Mouse (Mus musculus) gastrocnemius, postnatal 10 days (tissue): ENCODE data around the gene Mettl1. TPM values are rescaled to one million over a fixed set of nuclear protein-coding genes. Genes with fewer than 3 reads are reported as not detected.
"Not testable (repeated sequence)": the region's sequence is repeated elsewhere in the genome, so short reads cannot be mapped to it uniquely, and the experiment has no call there.

Source experiments
- DNase-seq: peaks from one replicate; pipeline ENCODE4 v3.0.0; 2021; ENCODE audit warnings: mixed read lengths
- total RNA-seq, 2 experiments: library from RNA; stranded (reverse); gene quantifications; 2 replicates each; pipeline ENCODE4 v1.2.3; 2021

The Mettl1 gene
- total RNA-seq, 2 experiments from 2014 or later: 14.7 to 18.9 TPM

DNA sequence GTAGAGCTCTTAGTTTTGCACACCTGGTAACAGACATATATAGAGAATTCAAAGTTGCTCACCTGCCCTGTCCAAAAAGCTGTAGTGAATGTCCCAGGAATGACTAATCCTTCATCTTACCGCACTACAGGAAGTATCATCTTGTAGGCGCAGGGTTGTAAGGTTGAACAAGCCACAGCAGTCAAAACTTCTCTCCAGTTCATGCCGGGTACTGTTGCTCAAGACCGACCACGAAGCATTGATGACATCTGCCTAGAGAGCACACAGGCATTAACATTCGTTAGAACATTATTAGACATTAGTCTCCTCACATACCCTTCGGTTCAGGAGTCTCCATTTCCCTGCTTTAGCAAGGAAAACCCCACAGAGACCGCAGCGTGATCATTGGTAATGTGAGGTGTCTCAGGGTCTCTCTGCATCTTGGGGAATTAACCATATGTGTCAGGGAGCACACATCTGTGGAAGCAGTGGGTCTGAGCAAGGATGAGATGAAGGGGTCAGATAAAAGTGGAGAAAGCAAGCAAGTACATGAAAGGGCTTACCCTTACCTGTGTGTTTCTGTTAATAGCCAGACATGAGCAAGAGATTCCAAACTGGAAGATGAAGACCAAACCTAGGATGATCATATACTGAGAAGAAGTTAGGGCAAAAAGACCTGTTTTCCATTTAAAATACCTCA lies 27.3 kb downstream of the Mettl1 start:
- no peak for DNase-seq

DNA sequence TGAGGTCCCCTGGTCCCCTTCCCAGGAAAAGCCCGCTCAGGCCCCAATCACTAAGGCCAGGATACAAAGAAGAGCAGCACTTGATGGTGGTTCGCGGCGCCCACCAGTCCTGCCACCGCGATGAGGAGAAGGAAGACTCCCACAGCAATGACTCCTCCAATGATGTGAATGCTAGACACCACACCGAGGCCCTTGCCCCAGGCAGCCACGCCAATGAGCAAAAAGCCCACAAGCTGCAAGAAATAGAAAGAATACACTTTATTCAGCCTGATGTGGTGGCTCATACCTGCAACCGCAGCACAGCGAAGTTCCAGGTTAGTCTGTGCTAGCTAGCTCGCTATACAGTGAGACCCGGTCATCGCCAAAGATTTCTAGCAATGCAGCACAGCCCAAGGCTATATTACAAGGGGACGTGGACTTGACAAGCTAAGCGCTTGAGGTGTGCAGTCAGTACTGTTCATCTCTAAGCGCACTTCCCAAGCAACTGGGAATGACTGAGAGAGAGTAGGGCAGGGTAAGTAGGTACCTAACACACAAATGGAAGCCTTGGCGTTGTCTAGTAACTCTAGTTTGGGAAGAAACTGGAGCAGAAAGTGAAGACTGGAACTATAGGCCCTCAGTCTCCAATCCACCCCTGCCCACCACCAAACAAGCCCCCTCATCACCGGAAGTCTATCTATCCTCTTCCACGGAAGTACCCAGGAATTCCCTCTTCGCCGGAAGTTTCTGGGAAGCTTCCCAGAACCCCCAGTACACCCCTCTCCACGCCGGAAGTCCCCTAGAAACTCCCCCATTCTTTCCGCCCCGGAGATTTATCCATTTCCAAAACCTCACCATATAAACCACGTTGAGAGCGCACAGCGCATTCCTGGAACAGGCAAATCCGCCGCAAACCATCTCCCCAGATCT lies 28.3 kb downstream of the Mettl1 start:
- DNase-seq: no peak

DNA sequence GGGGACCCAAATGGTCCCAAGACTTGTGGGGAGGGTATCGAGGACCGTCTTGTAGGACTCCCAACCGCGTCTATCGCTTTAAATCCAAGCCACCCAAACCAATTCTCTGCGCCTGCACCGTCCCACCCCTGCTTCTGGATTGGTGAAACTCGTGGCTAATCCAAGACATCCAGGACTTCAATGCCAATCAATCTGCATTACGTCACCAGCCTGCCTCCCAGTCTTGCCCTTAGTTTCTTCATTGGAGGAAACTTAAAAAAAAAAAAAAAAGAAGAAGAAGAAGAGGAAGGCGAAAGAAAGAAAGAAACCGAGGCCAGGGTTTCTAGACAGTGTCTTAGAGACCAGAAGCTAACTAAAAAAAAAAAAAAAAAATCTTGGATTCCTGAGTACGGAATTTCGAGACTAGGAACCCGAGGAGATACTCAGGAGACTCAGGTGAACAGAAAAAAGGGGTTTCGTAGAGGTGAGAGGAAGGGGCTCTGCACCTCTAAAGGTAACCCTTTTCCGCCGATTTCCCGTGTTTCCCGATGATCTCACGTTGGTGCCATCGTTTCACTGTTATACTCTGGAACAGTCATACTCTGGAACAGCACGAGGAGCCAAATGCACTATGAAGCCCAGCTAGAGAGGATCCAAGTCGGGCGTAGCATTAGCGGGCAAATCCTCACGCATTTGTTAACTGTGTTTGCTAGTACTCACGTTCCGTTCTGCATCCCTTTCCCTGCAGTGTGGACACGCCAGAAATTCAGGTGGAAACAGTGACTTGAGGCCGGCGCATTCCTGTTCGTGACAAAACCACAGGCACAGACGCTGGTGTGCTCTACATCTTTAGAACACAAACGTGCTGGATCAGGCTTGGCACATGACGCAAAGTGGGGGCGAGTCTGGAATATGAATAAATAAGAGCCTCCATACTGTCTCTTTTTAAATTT lies 29.2 kb downstream of the Mettl1 start, which contains the start of gene Tspan31:
TSS of gene Tspan31 (minus strand) at position 75 of the 932 bp plus-strand sequence.
- peak; percentile 74 for DNase-seq

DNA sequence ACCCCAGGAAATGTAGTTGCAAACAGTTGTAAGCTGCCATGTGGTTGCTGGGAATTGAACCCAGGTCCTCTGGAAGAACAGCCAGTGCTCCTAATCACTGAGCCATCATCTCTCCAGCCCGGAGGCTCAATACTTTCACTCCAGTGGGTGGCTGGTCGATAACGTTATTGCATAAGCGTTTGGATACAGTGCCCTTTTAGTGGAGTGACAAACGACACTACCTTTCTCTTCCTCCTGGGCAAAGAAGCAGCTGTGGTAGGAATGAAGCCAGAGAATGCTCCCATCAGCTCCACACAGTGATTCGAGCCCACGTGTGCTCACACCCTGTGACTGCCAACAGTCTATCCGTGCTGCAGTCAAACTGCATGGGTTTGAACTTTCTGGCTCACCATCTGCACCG lies 30.0 kb downstream of the Mettl1 start:
- no peak for DNase-seq

DNA sequence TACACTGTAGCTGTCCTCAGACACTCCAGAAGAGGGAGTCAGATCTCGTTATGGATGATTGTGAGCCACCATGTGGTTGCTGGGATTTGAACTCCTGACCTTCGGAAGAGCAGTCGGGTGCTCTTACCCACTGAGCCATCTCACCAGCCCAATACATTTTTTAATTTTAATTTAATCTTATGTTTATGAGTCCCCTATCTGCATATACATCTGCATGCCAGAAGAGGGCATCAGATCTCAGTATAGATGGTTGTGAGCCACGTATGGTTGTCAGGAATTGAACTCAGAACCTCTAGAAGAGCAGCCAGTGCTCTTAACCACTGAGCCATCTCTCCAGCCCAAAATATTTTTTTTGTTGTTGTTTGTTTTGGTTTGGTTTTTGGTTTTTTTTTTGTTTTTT lies 31.1 kb downstream of the Mettl1 start:
- not testable (repeated sequence) for DNase-seq

DNA sequence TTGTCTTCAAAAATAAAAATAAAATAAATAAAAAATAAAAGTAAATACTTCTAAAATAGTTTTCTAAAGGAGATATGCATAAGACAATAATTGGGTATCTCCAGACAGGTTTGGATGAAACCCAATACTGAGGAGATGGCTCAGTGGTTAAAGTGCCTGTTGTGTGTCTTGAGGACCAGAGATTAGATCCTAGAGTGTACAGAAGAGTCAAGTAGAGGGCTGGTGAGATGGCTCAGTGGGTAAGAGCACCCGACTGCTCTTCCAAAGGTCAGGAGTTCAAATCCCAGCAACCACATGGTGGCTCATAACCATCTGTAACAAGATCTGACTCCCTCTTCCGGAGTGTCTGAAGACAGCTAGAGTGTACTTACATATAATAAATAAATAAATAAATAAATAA lies 31.8 kb downstream of the Mettl1 start:
- DNase-seq: not testable (repeated sequence)

DNA sequence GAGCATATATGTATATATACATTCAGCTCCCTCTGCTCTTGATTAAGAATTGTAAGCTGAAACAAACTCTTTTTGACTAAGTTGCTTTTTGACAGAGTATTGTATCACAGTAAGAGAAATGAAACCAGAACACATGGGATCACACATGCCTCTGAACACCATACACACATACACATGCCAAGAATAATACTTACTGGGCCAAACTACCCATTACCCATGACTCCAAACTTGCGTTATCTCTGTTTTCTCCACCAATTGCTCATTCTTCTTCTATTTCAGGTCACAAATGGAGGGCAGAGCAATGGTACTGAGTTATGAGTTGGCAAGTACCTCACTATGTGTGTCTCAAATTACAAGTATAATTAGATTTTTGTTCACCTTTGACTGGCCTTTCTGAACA lies 32.8 kb downstream of the Mettl1 start:
- DNase-seq: no peak

DNA sequence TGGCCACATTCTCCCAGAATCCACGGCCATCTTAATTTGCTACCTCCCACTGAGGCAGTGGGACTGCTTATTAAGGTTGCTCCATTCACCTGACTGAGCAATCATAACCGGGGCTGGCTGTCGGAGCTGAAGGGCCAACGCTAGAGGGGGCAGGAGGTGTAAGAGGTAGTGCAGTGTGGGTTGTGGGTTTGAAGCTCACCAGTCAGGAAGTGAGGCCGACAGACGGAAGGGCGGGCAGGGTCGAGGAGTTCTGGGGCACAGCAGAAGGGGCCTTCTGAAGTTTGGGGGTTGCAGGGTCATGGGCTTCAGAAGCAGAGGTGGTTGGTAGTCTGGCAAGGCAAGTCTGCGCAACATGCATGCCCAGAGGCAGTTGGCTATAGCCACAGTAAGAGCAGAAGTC lies 33.9 kb downstream of the Mettl1 start, which contains the start of gene Agap2:
TSS of gene Agap2 (plus strand) at position 205 of the 400 bp plus-strand sequence.
- DNase-seq: no peak

DNA sequence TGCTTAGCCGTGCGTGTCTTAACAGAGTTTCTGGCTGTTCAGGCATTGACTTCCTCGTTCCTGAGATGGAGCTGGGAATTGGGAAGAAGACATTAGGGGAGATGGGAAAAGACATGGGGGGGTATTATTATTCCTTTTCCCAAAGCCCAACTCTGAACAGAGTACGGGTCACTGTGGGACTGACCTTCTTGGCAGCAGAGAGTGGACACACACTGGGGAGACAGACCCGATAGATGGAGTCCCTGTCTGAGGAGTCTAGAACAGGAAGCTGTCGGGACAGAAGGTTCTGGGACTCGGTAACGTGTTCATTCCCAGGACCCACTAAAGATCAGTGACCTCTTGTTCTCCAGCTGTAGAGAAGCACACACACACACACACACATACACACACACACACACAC lies 34.4 kb downstream of the Mettl1 start:
- no peak for DNase-seq

DNA sequence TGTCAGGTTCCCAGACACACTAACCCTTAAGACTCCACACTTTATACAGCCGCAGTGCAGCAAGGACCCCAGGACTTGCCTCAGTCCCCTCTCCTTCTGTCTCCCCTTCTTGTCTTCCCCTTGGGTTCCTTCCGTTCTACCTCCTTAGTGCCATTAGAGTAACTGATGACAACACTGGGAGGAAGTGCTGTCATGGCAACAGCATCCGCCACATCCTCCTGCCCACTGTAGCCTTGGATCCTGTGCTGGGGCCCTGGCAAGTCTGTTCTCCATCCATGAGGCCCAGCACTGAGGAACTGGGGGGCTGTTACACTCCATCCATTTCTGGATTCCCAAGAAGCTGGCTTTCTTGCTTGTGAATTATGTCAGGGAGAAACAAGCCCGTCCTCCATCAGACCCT lies 34.9 kb downstream of the Mettl1 start:
- DNase-seq: no peak

DNA sequence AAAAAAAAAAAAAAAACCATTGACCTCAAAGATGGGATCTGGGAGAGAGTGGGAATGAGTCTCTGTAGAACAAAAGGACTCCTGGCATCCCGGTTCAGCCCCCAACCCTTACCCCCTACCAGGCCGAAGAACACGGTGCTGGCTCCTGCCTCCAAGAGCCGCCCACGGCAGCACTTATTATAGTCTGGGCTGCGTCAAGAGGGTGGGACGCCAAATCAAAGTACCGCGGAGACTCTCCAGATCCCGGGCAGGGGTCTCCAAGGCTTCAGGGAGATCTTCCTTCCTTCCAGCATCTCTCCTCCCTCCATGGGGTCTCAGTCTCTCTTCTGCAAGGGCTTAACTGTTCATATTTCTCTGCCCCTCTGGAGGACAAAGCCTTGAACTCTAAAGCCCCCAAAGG lies 36.3 kb downstream of the Mettl1 start:
- DNase-seq: no peak

DNA sequence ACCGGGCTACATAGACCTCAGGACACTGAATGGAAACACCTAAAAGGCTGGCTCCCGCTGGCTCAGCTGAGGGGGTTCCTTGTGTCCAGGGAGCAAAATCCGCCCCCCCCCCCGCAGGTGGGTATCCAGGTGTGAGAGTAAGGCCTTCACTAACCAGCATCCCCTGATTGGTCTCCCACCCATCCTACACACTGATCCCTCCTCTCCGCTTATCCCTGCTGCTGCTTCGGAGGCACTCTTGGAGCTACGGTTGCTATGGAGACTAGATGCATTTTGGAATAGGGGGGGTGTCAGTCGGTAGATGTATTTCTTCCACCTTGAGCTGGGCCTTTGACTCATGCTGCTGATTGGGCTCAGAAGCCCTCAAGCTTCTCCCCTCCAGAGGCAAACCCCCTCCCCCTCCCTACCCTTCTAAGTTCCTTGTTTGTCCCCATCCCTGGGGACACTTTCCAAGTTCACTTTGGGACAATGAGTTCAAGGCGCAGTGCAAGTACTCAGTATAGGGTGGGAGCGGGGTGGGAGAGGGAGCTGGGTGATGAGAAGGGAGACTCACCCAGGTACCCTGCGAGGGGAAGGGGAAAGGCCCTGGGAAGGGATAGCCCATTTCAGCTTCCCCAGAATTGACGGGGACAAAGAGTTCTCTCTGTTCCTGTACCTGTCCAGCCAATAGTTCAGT lies 36.9 kb downstream of the Mettl1 start:
- no peak for DNase-seq

DNA sequence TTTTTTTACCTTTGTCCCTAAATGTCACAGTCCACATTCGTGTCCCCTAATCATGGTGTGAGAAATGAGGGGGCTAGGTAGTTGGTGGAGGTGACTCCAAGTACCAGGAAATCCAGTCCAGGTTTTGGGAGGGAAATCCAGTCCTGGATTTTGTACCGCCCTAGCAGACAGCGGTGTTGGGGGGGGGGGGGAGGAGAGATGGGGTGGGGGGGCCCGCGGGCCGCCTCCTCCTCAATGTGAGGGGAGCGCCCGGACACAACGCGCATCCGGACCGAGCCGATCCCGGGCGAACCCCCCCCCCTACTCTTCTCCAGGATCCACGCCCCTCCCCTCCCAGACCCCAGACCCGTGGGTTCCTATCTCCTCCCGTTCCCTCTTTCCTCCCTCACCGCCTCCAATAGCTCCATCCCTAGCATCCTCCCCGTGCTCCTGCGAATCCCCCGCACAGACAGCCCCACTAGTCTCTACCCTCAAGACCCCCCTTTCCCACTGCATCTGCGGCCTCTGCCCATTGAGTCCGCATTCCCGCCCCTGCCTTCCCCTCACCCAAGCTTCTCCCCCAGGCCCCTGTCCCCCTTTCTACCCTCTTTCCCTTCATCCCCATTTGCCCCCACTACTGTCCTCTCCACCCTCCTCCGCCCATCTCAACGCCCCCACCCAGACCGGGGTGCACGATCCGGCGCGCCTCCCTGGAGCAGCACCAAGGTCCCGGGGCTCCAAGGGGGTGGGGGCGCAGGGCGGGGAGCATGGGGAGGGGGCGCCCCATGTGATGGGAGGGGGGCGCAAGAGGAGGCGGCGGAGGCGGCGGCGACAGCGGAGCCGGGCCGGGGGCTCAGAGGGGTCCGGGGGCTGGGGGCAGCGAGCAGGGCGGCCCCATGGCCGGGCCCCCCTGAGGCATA lies 37.7 kb downstream of the Mettl1 start:
- DNase-seq: peak; percentile 28

DNA sequence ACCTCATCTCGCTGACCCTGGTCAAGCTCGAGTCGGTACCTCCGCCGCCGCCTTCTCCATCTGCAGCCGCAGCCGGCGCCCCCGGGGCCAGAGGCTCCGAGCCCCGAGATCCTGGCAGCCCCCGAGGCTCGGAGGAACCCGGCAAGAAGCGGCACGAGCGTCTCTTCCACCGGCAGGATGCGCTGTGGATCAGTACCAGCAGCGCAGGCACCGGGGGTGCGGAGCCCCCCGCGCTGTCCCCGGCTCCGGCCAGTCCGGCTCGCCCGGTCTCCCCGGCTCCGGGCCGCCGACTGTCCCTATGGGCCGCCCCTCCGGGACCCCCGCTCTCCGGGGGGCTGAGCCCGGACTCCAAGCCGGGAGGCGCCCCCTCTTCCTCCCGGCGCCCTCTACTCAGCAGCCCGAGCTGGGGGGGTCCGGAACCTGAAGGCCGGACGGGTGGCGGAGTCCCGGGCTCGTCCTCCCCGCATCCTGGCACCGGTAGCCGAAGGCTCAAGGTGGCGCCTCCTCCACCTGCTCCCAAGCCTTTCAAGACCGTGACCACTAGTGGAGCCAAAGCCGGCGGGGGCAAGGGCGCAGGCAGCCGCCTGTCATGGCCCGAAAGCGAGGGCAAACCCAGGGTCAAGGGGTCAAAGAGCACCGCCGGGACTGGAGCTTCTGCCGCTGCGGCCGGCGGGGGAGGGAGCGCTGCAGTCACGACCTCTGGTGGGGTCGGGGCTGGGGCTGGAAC lies 38.6 kb downstream of the Mettl1 start:
- peak; percentile 43 for DNase-seq

DNA sequence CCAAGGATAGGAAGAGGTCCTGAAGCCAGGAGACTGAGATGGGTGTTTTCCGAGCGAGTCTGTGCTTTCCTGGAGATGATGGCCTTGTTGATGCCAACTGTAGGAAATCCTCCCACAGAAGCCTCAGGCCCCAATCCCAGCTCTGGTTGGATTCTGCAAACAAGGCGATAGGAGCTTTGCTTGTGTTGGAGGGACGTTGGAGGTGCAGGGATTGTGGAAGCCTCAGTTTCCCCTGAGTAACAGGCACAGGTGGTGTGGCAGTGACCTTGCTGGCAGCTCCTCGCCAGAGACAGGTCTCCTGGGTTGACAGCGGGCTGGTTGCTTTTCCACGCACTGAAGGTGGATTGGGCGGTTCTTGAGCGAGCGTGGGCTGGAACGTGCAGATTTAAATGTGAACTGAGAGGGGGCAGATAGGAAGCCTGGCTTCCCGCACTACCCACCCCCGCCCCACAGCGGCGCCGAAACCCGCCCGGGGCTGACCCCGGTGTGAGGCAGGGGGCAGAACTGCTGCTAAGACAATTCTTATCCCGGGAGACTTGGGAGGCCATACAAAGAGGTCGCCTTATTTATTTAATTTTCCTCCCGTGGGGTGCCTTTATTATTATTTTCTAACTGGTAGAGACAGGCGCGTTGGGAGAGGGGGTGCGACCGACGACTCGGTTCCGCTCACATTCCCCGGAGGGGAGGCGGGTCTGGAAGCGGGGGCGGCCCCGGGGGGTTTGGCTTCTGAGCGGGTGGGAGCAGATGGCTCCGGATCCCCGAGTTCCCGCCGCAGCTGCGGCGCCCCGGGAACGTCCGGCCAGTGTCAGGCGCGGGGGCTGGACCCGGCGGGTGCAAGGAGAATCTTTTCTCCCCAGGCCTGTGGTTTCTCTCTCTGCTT lies 39.9 kb downstream of the Mettl1 start:
- DNase-seq: peak; percentile 53

DNA sequence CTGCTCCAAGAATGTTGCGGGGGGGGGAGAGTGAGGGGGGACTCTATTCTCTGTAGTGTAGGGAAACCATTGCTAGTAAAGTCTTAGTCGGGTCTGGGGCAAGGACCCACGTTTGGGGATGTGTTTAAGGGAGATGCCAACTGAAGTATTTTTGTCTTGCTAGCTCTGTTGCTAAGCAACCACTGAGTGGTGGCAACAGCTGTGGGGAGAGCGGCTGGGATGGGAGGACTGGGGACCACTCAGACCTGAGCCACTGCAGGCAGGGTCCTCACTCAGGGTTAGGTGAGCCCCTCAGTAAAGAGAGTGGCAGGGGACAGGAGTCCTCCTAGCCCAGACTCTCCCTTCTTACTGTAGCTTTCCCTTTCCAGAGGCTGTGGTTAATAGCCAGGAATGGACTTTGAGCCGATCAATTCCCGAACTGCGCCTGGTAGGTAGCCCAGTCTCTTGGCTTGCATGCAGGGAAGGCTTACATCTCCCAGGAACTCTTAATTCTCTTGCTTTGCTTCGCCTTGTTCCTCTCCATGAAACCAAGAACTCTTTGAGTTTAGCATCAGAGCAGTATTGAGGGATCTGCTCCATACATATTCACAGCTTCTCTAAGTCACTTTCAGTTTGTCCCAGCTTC lies 40.9 kb downstream of the Mettl1 start:
- no peak for DNase-seq

DNA sequence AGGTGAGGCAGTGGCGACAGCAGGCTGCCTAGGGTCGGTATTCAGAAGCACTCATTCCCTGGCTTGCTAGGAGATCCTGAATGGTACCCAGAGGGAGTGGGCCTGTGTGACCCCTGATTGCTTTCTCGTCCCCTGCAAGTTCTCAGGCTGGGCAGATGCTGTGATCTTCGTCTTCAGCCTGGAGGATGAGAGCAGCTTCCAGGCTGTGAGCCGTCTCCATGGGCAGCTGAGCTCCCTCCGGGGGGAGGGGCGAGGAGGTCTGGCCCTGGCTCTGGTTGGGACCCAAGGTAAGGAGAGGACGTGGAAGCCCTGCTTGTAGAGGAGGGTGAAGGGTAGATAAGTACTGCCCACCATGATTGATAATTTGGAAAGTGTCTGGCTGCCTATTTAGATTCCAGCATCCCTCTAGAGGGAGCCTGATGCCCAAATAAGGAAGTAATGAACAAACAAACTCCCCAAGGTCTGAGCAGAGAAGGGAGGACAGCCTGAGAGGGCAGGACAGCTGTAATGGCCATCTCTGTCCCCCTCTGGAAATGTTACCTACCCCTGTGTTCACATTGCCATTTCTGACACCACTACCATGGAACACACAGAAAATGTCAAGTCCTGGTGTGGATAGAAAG lies 42.2 kb downstream of the Mettl1 start:
- DNase-seq: no peak

DNA sequence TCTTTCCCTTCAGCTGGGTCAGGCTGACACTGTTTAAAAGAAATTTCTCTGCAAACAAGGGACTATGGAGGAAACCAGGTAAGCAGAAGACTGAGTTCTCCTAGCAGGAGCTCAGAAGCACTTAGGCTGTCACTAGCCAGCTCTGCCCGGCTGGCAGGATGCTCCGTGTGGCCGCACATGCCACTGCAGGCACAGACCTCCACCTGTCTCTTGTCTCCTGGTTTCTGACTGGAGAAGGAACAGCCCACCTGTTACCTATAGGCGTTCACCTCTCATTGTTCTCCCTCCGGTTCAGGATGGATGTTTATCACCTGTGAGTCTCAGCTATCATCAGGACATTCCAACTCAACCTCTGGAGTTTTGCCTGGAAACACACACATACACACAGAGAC lies 42.7 kb downstream of the Mettl1 start:
- DNase-seq: no peak
